Mouse (Mus musculus): Measurements from ENCODE around the gene Ccdc43. TPM values are rescaled to one million over a fixed set of nuclear protein-coding genes. Genes with fewer than 3 reads are reported as not detected.

Gene Ccdc43
- polyA plus RNA-seq (2012; rRNA removed): 8.0 and 8.1 TPM in 2 replicates

DNA sequence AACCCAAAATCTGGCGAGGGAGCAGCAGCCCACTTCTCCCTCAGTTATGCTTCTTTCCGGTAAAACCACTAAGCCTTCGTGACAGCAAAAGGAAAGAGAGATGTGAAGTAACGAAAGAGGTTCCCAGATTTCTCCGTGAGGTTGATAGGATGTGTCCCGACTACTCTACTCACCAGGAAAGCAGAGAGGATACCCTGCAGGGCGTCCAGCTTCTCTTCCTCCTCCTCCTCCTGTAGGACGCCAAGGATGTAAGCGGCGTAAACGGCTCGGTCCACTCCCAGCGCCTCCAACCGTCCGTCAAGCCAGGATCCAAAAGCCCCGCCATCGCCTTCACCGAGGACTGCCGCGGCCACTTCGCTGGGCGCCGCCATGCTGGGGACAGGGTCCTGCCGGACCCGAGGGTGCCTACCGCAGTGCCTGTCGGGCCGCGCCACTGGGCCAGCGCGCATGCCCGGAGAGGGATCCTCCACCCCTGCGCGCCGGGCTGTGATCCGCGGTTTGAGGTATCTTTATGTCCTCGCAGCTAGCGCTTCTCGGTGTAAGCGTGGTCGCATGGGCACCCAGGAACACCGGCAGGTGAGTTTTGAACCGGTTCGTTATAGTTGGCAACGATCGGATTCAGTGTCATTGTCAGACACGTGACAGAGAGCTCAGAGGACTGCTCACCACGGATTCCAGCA, at the start of gene Ccdc43:
Ccdc43 (minus strand) TSS at position 445 of the 680 bp plus-strand sequence.

DNA sequence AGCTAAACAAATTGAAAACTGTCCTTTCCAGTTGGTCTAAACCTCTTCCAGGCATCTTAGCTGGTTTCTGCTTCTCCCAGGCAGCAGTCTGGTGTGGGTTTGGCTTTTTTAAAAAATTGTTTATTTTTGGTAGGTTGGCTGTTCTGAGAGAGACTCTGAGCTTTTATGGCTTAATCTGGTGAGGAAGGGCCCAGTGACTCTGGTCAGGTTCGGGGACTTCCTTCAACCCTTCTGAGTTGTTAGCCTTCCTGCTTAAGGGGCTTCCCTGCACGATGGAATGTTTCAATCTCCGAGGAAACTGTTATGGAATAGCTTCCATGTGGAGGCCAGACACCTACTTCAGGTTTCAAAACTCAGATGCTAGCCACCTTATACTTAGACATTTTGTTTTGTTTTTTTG, 34.2 kb downstream of the Ccdc43 start, which contains the start of gene Meioc:
Meioc (plus strand) TSS at position 301 of the 400 bp plus-strand sequence.

Other genes with a start within 250 kb of the Ccdc43 start
- 35.8 and 37.7 TPM in 2 replicates for gene Itga2b, start 227.7 kb downstream of the Ccdc43 start, polyA plus RNA-seq (2012; rRNA removed)
- gene Gpatch8, start 141.4 kb downstream of the Ccdc43 start, polyA plus RNA-seq (2012; rRNA removed): 7.9 and 8.9 TPM in 2 replicates
- 0.07 and 0.09 TPM in 2 replicates for gene Gm11627, start 118.3 kb downstream of the Ccdc43 start, polyA plus RNA-seq (2012; rRNA removed)
- 0.62 and 1.5 TPM in 2 replicates for gene Fzd2, start 93.4 kb downstream of the Ccdc43 start, polyA plus RNA-seq (2012; rRNA removed)
- 0.02 and 0.03 TPM in 2 replicates for gene Meioc, start 34.1 kb downstream of the Ccdc43 start, polyA plus RNA-seq (2012; rRNA removed)
- 0.25 TPM in 2 replicates for gene Adam11, start 63.7 kb upstream of the Ccdc43 start, polyA plus RNA-seq (2012; rRNA removed)
- gene Gjc1, start 121.9 kb upstream of the Ccdc43 start, polyA plus RNA-seq (2012; rRNA removed): 1.6 and 1.9 TPM in 2 replicates
- not detected in 2 replicates for gene Higd1b, start 138.1 kb upstream of the Ccdc43 start, polyA plus RNA-seq (2012; rRNA removed)
- 47.1 and 52.6 TPM in 2 replicates for gene Eftud2, start 183.2 kb upstream of the Ccdc43 start, polyA plus RNA-seq (2012; rRNA removed)
- gene Ccdc103, start 183.4 kb upstream of the Ccdc43 start, polyA plus RNA-seq (2012; rRNA removed): 0.35 and 0.71 TPM in 2 replicates
- gene Fam187a, start 187.4 kb upstream of the Ccdc43 start, polyA plus RNA-seq (2012; rRNA removed): 0.01 TPM in 1 of 2 replicates, not detected in the other
- 12.3 and 14.0 TPM in 2 replicates for gene Gfap, start 203.1 kb upstream of the Ccdc43 start, polyA plus RNA-seq (2012; rRNA removed)
- 18.8 and 19.6 TPM in 2 replicates for gene Kif18b, start 227.3 kb upstream of the Ccdc43 start, polyA plus RNA-seq (2012; rRNA removed)
- 0.09 and 0.14 TPM in 2 replicates for gene C1ql1, start 248.9 kb upstream of the Ccdc43 start, polyA plus RNA-seq (2012; rRNA removed)